Mouse (Mus musculus) ES-Bruce4 (cell line): ENCODE results near the gene Adamts13. TPM values are rescaled to one million over a fixed set of nuclear protein-coding genes. Genes with fewer than 3 reads are reported as not detected.

Source experiments
- H3K27ac ChIP-seq: 2 replicates; pipeline ENCODE4 v1.5.1; 2012; ENCODE audit warnings: low read length, inconsistent platforms; ENCODE audit not compliant: insufficient read depth
- H3K27me3 ChIP-seq: 2 replicates; pipeline ENCODE4 v1.6.1; 2012; ENCODE audit warnings: mild to moderate bottlenecking, low read length, inconsistent platforms; ENCODE audit not compliant: control insufficient read depth, poor library complexity, insufficient read depth, severe bottlenecking
- H3K36me3 ChIP-seq: 2 replicates; pipeline ENCODE4 v1.6.1; 2012; ENCODE audit warnings: inconsistent platforms, mild to moderate bottlenecking, low read length, moderate library complexity; ENCODE audit not compliant: control insufficient read depth, poor library complexity, insufficient read depth, severe bottlenecking
- H3K4me1 ChIP-seq: one replicate; pipeline ENCODE4 v1.8.1; 2011; ENCODE audit warnings: low read length; ENCODE audit not compliant: control insufficient read depth, insufficient read depth
- H3K4me3 ChIP-seq: 2 replicates; pipeline ENCODE4 v1.5.1; 2011; ENCODE audit warnings: low read depth, mild to moderate bottlenecking, low read length
- H3K9ac ChIP-seq: 2 replicates; pipeline ENCODE4 v1.6.1; 2012; ENCODE audit warnings: low read depth, mild to moderate bottlenecking, inconsistent platforms; ENCODE audit not compliant: poor library complexity, severe bottlenecking
- H3K9me3 ChIP-seq: replicated peaks from 2 replicates; pipeline ENCODE4 v1.6.1; 2012; ENCODE audit warnings: mild to moderate bottlenecking, low read length, inconsistent platforms; ENCODE audit not compliant: control insufficient read depth, poor library complexity, insufficient read depth, severe bottlenecking
- CTCF ChIP-seq: IDR thresholded peaks from one replicate; pipeline ENCODE4 v1.8.1; 2011; ENCODE audit warnings: low read depth, low read length
- EP300 ChIP-seq: IDR thresholded peaks from 2 replicates; pipeline ENCODE4 v1.6.1; 2011; ENCODE audit warnings: low read depth, low read length; ENCODE audit not compliant: insufficient read depth
- POLR2A ChIP-seq: IDR thresholded peaks from one replicate; pipeline ENCODE4 v1.8.1; 2011; ENCODE audit warnings: low read length; ENCODE audit not compliant: insufficient read depth
- polyA plus RNA-seq: library from polyadenylated mRNA; stranded (reverse); fragments of >200 nt; gene quantifications from 2 replicates; pipeline ENCODE4 v1.2.4, GENCODE M21; 2011; ENCODE audit warnings: low read depth; ENCODE audit not compliant: missing spikeins, insufficient read depth, insufficient read length

Gene Adamts13
- polyA plus RNA-seq, 1 experiment = not detected

DNA sequence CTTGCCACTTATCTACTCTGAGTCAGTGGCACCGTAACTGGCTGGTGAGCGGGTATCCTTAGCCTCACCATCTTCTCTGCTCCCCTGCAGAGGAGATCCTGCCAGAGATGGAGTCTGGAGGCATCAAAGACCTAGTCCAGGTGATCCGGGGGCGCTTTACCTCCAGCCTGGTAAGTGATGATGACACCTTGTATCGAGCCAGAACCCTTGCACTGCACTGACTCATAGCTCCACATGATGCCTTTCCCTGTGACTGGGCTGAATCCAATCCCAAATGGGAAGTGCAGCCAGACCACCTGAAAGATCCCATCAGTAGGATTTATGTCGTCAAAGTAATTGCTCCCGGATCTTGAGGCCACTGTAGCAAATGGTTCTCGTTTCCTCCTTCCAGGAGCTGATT, 20.4 kb upstream of the Adamts13 start:
- Histone ChIP-seq H3K27me3 (no peaks in the 10 kb centered on the region), H3K9ac (no peak overlapping the region), H3K4me3 (no peak overlapping the region), H3K9me3 (no peaks in the 10 kb centered on the region), H3K36me3 (peaks cover 29% of the 10 kb centered on the region), H3K4me1 (no peaks in the 10 kb centered on the region), H3K27ac (no peak overlapping the region)
- TF ChIP-seq EP300 = no peak
- TF ChIP-seq CTCF = no peak
- TF ChIP-seq POLR2A = no peak

DNA sequence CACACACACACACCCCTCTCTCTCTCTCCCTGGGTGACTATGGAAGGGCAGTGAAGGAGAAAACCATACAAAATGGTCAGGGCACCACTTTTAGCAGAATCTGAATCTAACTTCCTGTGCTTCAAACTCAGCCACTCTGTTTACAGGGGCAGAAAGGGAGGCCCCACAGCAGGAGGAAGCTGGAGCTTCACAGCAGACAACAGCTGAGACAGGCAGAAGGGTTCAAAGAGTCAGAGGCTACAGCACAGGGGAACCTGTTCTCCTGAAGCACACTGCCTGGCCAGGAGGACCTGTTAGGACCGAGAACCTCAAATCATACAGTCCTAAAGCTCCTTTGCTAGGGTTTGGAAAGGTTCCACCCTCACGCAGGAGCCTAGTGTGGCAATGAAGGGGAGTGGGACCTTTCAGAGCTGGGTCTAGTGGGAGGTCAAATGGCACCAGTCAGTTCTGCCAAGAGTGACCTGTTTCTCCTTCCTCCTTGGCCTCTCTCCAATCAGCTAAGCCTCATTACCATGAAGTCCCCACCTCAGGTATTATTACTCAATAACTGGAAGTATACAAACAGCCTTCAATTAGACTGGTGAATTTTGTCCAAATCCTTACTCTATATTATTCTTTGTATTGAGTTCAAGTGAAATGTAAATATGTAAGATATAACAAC, 18.4 kb upstream of the Adamts13 start:
- no peaks in the 10 kb centered on the region for H3K4me1 ChIP-seq

DNA sequence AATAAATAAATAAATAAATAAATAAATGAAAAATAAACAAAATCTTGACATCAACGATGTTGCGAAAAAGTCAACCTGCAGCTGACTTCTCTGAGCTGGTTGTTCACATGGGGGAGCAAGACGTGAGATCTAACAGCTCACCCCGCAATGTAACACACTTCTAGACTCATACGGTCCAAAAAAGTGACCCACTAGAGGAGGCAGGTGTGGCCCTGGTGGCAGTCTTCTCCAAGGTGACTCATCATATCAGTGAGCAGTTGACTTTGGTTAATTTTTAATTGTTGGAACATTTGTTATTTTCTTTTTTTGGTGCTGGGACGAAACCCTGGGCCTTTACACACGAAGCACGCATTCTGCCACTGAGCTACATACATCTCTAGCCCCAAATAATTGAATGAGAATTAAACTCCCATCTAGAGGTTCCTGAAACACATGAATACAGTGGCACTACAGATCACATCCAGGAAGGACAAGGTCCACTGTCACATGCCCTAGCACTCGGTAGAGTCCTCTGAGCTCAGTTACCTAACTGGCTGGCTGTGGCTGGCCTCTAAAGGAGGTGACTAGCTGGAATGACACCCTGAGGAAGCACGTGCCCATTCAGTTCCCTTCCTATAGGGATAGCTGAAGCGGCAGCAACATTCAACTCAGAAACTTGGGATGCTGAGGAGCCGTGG, 16.3 kb upstream of the Adamts13 start:
- peaks cover 55% of the 10 kb centered on the region for H3K36me3 ChIP-seq
- H3K9me3 ChIP-seq = no peaks in the 10 kb centered on the region
- no peak for TF ChIP-seq CTCF
- no peak for TF ChIP-seq EP300
- TF ChIP-seq POLR2A = no peak

More for the DNA sequence above, 18.4 kb upstream of the Adamts13 start:
- no peak overlapping the region for H3K4me3 ChIP-seq
- no peaks in the 10 kb centered on the region for H3K27me3 ChIP-seq
- no peaks in the 10 kb centered on the region for H3K9me3 ChIP-seq
- H3K27ac ChIP-seq = no peak overlapping the region
- no peak overlapping the region for H3K9ac ChIP-seq
- TF ChIP-seq EP300 (no peak), CTCF (no peak), POLR2A (no peak)
- peaks cover 43% of the 10 kb centered on the region for H3K36me3 ChIP-seq

GRCm38 (mm10) chr2:26957488-26957859, 15.7 kb upstream of the Adamts13 start:
- Histone ChIP-seq H3K36me3 (peaks cover 57% of the 10 kb centered on the region), H3K27me3 (no peaks in the 10 kb centered on the region), H3K27ac (no peak overlapping the region), H3K9ac (no peak overlapping the region), H3K4me3 (no peak overlapping the region), H3K9me3 (no peaks in the 10 kb centered on the region), H3K4me1 (no peaks in the 10 kb centered on the region)
- TF ChIP-seq EP300 (no peak), POLR2A (no peak)

More for the DNA sequence above, 16.3 kb upstream of the Adamts13 start:
- H3K9ac ChIP-seq = no peak overlapping the region
- no peaks in the 10 kb centered on the region for H3K27me3 ChIP-seq
- no peaks in the 10 kb centered on the region for H3K4me1 ChIP-seq
- H3K27ac ChIP-seq = no peak overlapping the region
- H3K4me3 ChIP-seq = no peak overlapping the region

DNA sequence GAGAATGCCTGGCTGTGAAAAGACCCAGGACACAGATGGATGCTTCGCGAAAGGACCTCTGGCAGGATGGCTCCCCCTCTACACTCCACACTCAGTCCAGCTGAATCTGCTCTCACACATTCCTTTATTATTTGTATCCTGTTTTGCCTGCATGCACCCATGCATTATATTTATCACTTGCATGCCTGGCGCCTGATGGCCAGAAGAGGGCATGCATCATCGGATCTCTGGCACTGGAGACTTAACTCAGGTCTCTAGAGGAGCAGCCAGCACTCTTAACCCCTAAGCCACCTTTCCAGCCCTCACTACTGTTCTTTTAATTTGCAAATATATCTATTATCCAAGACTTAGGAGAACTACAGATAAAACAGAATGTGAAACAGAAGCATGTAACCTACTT, 12.5 kb upstream of the Adamts13 start:
- TF ChIP-seq CTCF (peak; percentile 32), POLR2A (no peak)
- no peak overlapping the region for H3K9ac ChIP-seq
- H3K4me3 ChIP-seq = no peak overlapping the region
- no peak overlapping the region for H3K27ac ChIP-seq
- H3K9me3 ChIP-seq = no peaks in the 10 kb centered on the region
- no peaks in the 10 kb centered on the region for H3K27me3 ChIP-seq
- peaks cover 45% of the 10 kb centered on the region for H3K36me3 ChIP-seq
- H3K4me1 ChIP-seq = no peaks in the 10 kb centered on the region
